Mouse (Mus musculus) midbrain, embryonic 11.5 days (tissue): ENCODE data around the gene Adgre5. TPM values are rescaled to one million over a fixed set of nuclear protein-coding genes. Genes with fewer than 3 reads are reported as not detected.

Experiments
- ATAC-seq: fragments of 200-750 bp; cut with Nextera tagmentation; 2 replicates; pipeline ENCODE4 v1.8.0; 2017; ENCODE audit warnings: moderate TSS enrichment, moderate library complexity; ENCODE audit not compliant: low FRiP score
- DNase-seq: peaks from one replicate; pipeline ENCODE4 v3.0.0; 2015; ENCODE audit warnings: low spot score; ENCODE audit errors: missing footprints
- H3K27ac ChIP-seq: fragments of 300-500 bp; sonication (generic); 2 replicates; pipeline ENCODE4 v1.5.1; 2014; ENCODE audit warnings: low read depth, low read length
- H3K27me3 ChIP-seq: fragments of 300-500 bp; sonication (generic); 2 replicates; pipeline ENCODE4 v1.6.1; 2014; ENCODE audit warnings: mild to moderate bottlenecking, low read length, moderate library complexity, mixed read lengths; ENCODE audit not compliant: control insufficient read depth, insufficient read depth
- H3K36me3 ChIP-seq: fragments of 300-500 bp; sonication (generic); 2 replicates; pipeline ENCODE4 v1.6.1; 2014; ENCODE audit warnings: mild to moderate bottlenecking, low read length, moderate library complexity, mixed read lengths; ENCODE audit not compliant: control insufficient read depth, insufficient read depth
- H3K4me1 ChIP-seq: fragments of 300-500 bp; sonication (generic); 2 replicates; pipeline ENCODE4 v1.6.1; 2014; ENCODE audit warnings: low read length; ENCODE audit not compliant: control insufficient read depth, insufficient read depth
- H3K4me2 ChIP-seq: fragments of 300-500 bp; sonication (generic); 2 replicates; pipeline ENCODE4 v1.6.1; 2014; ENCODE audit warnings: mild to moderate bottlenecking, moderate library complexity
- H3K4me3 ChIP-seq: fragments of 300-500 bp; sonication (generic); 2 replicates; pipeline ENCODE4 v1.5.1; 2014; ENCODE audit warnings: low read depth, low read length
- H3K9ac ChIP-seq: fragments of 300-500 bp; sonication (generic); 2 replicates; pipeline ENCODE4 v1.6.1; 2014; ENCODE audit warnings: low read length
- H3K9me3 ChIP-seq: fragments of 300-500 bp; sonication (generic); 2 replicates; pipeline ENCODE4 v1.6.1; 2016; ENCODE audit warnings: low read length; ENCODE audit not compliant: control insufficient read depth
- WGBS: fragments of 180-500 bp; shearing (Covaris S2); extraction: QIAGEN DNeasy Blood & Tissue Kit; methylation state at CpG from one replicate; pipeline ENCODE4 v1.1.7; 2014; 5-methylcytosine and 5-hydroxymethylcytosine counted together
- polyA plus RNA-seq: library from polyadenylated mRNA; unstranded; fragments of >200 nt; fragmentation: Nextera tagmentation; extraction: Ambion mirVana; gene quantifications from 2 replicates; pipeline ENCODE4 v1.2.1, GENCODE M21; 2014

The Adgre5 gene
- polyA plus RNA-seq, 1 experiment from 2014 or later: 10.9 TPM

DNA sequence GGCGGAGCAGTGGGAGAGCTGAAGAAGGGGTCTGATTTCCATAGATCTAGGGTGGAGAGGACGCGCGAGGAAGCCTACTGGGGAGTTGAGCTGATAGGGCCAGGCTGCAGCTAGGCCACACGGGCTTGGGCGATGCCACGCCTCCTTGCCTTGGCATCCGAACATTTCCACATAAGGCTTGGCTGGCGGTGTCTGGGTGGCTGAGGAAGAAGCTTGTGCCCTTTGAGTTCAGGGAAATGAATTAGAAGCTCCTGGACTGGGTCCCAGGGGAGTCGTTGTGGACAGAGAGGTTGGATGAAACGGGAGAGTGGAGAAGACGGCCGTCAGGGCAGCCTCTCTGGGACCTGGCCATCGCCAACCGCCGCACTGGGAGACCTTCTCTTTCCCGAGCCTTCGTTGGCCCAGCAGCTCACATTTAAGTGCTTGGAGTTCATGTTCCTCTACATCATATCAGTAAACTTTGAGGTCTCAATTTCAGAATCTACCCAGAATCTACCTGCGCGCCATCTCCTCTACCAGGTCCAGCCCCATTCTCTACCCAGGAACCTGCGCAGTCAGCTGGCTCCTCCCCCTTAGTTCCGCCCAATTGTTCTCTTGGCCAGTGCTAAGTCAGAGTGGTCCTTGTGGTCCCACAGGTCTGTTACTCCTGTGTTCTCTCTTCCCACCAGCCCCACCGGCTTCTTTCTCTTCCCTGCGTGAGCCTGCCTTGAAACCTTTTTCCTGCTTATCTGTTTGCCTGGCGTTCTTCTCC, 31.8 kb upstream of the Adgre5 start:
- Histone ChIP-seq H3K9ac (peak overlapping the region; percentile 46; the same call in 1 of the 2 replicates), H3K4me1 (peaks cover 2% of the 10 kb centered on the region), H3K27me3 (no peaks in the 10 kb centered on the region), H3K9me3 (no peaks in the 10 kb centered on the region), H3K4me3 (peak overlapping the region; percentile 25), H3K27ac (no peak overlapping the region), H3K4me2 (peak overlapping the region; percentile 52), H3K36me3 (no peaks in the 10 kb centered on the region)
- ATAC-seq (peak; percentile 54; the same call in 1 of the 2 replicates), DNase-seq (peak; percentile 89)
- WGBS: 4% methylated on average over 25 of the region's 25 CpGs

GRCm38 (mm10) chr8:83771791-83772190, 30.7 kb upstream of the Adgre5 start:
- H3K4me1 ChIP-seq: peaks cover 2% of the 10 kb centered on the region
- no peak overlapping the region for H3K9ac ChIP-seq
- DNase-seq (no peak), ATAC-seq (no peak)
- H3K4me3 ChIP-seq: no peak overlapping the region
- WGBS: 80% methylated on average over 4 of the region's 4 CpGs
- no peaks in the 10 kb centered on the region for H3K9me3 ChIP-seq
- H3K27ac ChIP-seq: no peak overlapping the region
- no peak overlapping the region for H3K4me2 ChIP-seq
- H3K27me3 ChIP-seq: no peaks in the 10 kb centered on the region
- H3K36me3 ChIP-seq: no peaks in the 10 kb centered on the region

DNA sequence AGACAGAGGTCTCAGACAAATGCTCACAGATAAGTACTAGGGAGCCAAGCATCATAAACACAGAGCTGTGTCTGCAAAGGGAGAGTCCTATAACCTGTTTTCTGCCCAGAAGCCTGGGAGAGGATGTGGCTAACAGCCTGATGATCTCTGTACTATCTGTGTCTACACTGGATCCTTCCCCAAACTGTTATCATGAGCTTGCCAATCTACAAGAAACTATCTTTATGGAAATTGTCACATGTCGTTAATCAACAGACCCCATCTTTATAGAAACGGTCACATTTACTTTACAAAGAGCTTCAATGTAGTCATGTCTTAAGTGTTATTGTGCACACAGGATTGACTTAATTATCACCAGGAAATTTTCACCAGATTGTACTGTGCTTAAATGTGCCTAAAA, 29.5 kb upstream of the Adgre5 start:
- Histone ChIP-seq H3K9me3 (no peaks in the 10 kb centered on the region), H3K4me2 (no peak overlapping the region), H3K9ac (no peak overlapping the region), H3K27me3 (no peaks in the 10 kb centered on the region), H3K27ac (no peak overlapping the region), H3K4me1 (peaks cover 2% of the 10 kb centered on the region), H3K36me3 (no peaks in the 10 kb centered on the region), H3K4me3 (no peak overlapping the region)
- ATAC-seq (no peak), DNase-seq (no peak)
- 87% methylated on average over 2 of the region's 2 CpGs for WGBS

DNA sequence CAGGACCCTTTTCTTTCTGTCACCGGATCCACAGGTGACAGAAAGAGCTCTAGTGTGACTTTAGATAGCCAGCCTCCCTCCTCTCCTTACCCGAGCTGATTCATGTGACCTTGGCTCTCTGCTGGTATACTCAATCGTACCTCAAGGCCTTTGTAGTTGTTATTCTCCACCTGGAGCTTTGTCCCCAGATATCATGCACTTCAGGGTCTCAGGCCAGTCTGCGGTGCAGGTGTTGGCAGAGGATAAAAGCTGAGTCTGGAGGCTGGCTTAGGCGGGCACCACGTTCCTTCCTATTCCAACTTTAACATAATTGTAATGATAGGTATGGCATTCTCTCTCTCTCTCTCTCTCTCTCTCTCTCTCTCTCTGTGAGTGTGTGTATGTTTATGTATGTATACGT, 28.6 kb upstream of the Adgre5 start:
- H3K4me1 ChIP-seq: peaks cover 2% of the 10 kb centered on the region
- 73% methylated on average over 7 of the region's 7 CpGs for WGBS
- DNase-seq (no peak), ATAC-seq (no peak)
- no peaks in the 10 kb centered on the region for H3K36me3 ChIP-seq
- no peak overlapping the region for H3K9ac ChIP-seq
- no peak overlapping the region for H3K4me3 ChIP-seq
- H3K27ac ChIP-seq: no peak overlapping the region
- H3K27me3 ChIP-seq: no peaks in the 10 kb centered on the region
- H3K4me2 ChIP-seq: no peak overlapping the region
- no peaks in the 10 kb centered on the region for H3K9me3 ChIP-seq

DNA sequence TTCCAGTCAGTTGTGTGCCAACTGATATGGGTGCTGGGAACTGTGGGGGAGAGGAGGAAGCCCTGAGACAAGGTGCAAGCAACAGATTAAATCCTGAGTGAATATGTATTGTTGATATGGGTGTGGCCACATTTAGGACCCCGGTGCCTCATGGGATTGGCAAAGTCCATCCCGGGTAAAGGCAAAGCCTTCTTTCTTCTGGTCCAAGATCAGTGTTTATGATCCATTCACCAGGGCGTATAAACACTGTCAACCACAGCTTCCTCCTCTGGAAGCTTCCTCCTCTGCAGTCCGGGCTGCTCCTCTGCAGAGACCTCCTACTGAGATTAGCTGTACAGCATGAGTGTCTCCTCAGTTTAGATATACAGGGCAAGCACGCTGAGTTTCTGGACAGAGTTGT, 27.4 kb upstream of the Adgre5 start:
- no peak overlapping the region for H3K4me2 ChIP-seq
- H3K27me3 ChIP-seq: no peaks in the 10 kb centered on the region
- ATAC-seq: no peak
- H3K27ac ChIP-seq: no peak overlapping the region
- no peaks in the 10 kb centered on the region for H3K36me3 ChIP-seq
- 60% methylated on average over 5 of the region's 5 CpGs for WGBS
- peaks cover 2% of the 10 kb centered on the region for H3K4me1 ChIP-seq
- H3K4me3 ChIP-seq: no peak overlapping the region
- no peaks in the 10 kb centered on the region for H3K9me3 ChIP-seq
- DNase-seq: no peak
- no peak overlapping the region for H3K9ac ChIP-seq

DNA sequence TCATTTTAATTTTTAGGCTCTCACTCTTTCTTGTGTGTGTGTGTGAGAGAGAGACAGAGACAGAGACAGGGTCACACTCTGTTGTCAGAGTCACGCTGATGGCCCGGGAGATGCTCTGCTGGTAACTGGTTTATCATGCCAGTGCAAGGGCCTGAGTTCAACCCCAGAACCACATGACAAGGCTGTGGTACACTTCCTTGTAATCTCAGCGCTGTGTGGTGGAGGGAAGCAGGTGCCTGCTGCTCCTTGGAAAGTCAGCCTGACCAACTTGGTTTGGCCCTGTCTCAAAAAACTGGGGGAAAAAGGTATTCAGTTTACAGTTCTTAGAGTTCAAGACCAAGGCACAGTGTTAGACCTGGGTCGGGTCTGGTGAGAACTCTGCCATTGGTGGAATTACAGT, 26.3 kb upstream of the Adgre5 start:
- no peak for DNase-seq
- no peak overlapping the region for H3K27ac ChIP-seq
- H3K9me3 ChIP-seq: no peaks in the 10 kb centered on the region
- H3K4me3 ChIP-seq: no peak overlapping the region
- no peaks in the 10 kb centered on the region for H3K27me3 ChIP-seq
- H3K4me2 ChIP-seq: no peak overlapping the region
- no peaks in the 10 kb centered on the region for H3K4me1 ChIP-seq
- H3K36me3 ChIP-seq: no peaks in the 10 kb centered on the region
- WGBS: 79% methylated on average over 4 of the region's 4 CpGs
- no peak for ATAC-seq
- H3K9ac ChIP-seq: no peak overlapping the region

DNA sequence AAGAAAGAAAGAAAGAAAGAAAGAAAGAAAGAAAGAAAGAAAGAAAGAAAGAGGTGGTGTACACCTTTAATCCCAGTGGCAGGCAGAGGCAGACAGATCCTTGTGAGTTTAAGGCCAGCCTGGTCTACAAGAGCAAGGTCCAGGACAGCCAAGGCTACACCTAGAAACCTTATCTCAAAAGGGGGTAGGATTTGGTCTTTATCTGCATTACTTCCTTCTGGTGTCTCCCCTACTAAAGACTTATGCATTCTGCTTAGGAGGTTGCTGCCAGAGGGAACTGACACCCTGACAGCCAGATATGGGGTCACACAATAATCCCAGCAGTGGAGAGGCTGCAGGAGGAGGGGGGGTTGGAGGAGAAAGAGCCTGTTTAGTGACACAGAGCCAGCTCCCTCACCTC, 24.5 kb upstream of the Adgre5 start:
- Histone ChIP-seq H3K9ac (no peak overlapping the region), H3K27ac (no peak overlapping the region), H3K4me2 (no peak overlapping the region), H3K27me3 (no peaks in the 10 kb centered on the region), H3K4me3 (no peak overlapping the region), H3K36me3 (no peaks in the 10 kb centered on the region), H3K4me1 (no peaks in the 10 kb centered on the region), H3K9me3 (no peaks in the 10 kb centered on the region)
- no peak for DNase-seq
- ATAC-seq: no peak

DNA sequence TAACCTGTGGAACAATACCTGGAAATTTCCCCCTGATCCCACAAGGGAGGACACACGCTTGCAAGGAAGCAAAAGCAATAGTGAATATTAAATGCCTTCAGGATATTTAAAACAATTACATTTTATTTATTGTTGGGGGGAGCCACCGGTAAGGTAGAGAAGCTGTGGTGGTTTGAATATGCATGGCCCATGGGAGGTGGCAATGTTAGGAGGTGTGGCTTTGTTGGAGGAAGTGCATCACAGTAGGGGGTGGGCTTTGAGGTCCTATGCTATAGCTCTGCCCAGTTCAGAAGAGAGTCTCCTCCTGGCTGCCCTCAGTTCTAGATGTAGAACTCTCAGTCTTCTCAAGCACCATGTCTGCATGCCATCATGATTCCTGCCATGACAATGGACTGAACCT, 23.6 kb upstream of the Adgre5 start:
- WGBS: 81% methylated on average over 2 of the region's 2 CpGs
- H3K27ac ChIP-seq: no peak overlapping the region

DNA sequence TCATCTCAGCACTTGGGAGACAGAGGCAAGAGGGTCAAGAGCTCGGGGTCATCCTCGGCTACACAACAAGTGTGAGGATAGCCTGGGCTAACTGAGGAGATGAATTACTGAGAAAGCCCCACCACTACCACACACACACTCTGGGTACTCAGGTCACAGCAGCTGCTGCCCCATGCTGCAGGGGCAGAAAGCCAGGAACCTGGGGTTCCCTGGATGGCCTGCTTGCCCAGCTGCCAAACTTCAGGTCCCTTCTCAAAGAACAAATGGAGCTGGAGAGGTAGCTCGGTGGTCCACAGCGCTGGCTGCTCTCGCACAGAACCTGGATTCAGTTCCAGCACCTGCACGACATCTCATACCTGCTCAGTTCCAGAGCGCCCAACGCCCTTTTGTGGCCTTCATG, 23.0 kb upstream of the Adgre5 start:
- no peak for DNase-seq
- H3K9ac ChIP-seq: no peak overlapping the region
- H3K36me3 ChIP-seq: no peaks in the 10 kb centered on the region
- ATAC-seq: no peak
- 91% methylated on average over 8 of the region's 8 CpGs for WGBS
- H3K4me1 ChIP-seq: no peaks in the 10 kb centered on the region
- H3K4me3 ChIP-seq: no peak overlapping the region
- H3K27ac ChIP-seq: no peak overlapping the region
- no peaks in the 10 kb centered on the region for H3K27me3 ChIP-seq
- no peaks in the 10 kb centered on the region for H3K9me3 ChIP-seq
- no peak overlapping the region for H3K4me2 ChIP-seq

More for the DNA sequence above, 23.6 kb upstream of the Adgre5 start:
- H3K9me3 ChIP-seq: no peaks in the 10 kb centered on the region
- no peak overlapping the region for H3K9ac ChIP-seq
- no peak for DNase-seq
- no peak overlapping the region for H3K4me2 ChIP-seq
- no peak for ATAC-seq
- H3K4me3 ChIP-seq: no peak overlapping the region
- H3K36me3 ChIP-seq: no peaks in the 10 kb centered on the region
- no peaks in the 10 kb centered on the region for H3K27me3 ChIP-seq
- no peaks in the 10 kb centered on the region for H3K4me1 ChIP-seq
